Mouse (Mus musculus) lung, embryonic 16.5 days (tissue): ENCODE measurements around the gene Dek. TPM values are rescaled to one million over a fixed set of nuclear protein-coding genes. Genes with fewer than 3 reads are reported as not detected.

Experiments used
- ATAC-seq: fragments of 200-750 bp; cut with Nextera tagmentation; 2 replicates; pipeline ENCODE4 v1.8.0; 2017; ENCODE audit warnings: low read depth, mild to moderate bottlenecking, moderate library complexity
- H3K27ac ChIP-seq: fragments of 300-500 bp; sonication (generic); 2 replicates; pipeline ENCODE4 v1.5.1; 2014; ENCODE audit warnings: mild to moderate bottlenecking, control low read depth, low read length
- H3K27me3 ChIP-seq: fragments of 300-500 bp; sonication (generic); 2 replicates; pipeline ENCODE4 v1.6.1; 2014; ENCODE audit warnings: low read depth, low read length, mixed read lengths; ENCODE audit not compliant: control insufficient read depth, insufficient read depth
- H3K36me3 ChIP-seq: fragments of 300-500 bp; sonication (generic); 2 replicates; pipeline ENCODE4 v1.6.1; 2014; ENCODE audit warnings: low read length; ENCODE audit not compliant: control insufficient read depth, insufficient read depth
- H3K4me1 ChIP-seq: fragments of 300-500 bp; sonication (generic); replicated peaks from 2 replicates; pipeline ENCODE4 v1.6.1; 2014; ENCODE audit warnings: low read length, mixed read lengths; ENCODE audit not compliant: control insufficient read depth, insufficient read depth
- H3K4me2 ChIP-seq: fragments of 300-500 bp; sonication (generic); 2 replicates; pipeline ENCODE4 v1.6.1; 2014; ENCODE audit warnings: low read depth, low read length, control low read depth
- H3K4me3 ChIP-seq: fragments of 300-500 bp; sonication (generic); 2 replicates; pipeline ENCODE4 v1.5.1; 2014; ENCODE audit warnings: mild to moderate bottlenecking, low read length, control low read depth
- H3K9ac ChIP-seq: fragments of 300-500 bp; sonication (generic); 2 replicates; pipeline ENCODE4 v1.6.1; 2014; ENCODE audit warnings: low read length, control low read depth
- H3K9me3 ChIP-seq: fragments of 300-500 bp; sonication (generic); 2 replicates; pipeline ENCODE4 v1.6.1; 2016; ENCODE audit warnings: low read length; ENCODE audit not compliant: control insufficient read depth
- WGBS: fragments of 180-500 bp; shearing (Covaris S2); extraction: QIAGEN DNeasy Blood & Tissue Kit; methylation state at CpG from one replicate; pipeline ENCODE4 v1.1.7; 2014; 5-methylcytosine and 5-hydroxymethylcytosine counted together
- polyA plus RNA-seq: library from polyadenylated mRNA; unstranded; fragments of >200 nt; fragmentation: Nextera tagmentation; extraction: Ambion mirVana; gene quantifications from 2 replicates; pipeline ENCODE4 v1.2.1, GENCODE M21; 2015

The Dek gene
- polyA plus RNA-seq, 1 experiment from 2014 or later: 256 TPM

- 83% methylated on average over 5 of the region's 5 CpGs for WGBS
- peaks cover 5% of the 10 kb centered on the region; the same call in 1 of the 2 replicates for H3K36me3 ChIP-seq
- H3K4me3 ChIP-seq: no peak overlapping the region
- H3K9me3 ChIP-seq: no peaks in the 10 kb centered on the region
- no peak overlapping the region for H3K9ac ChIP-seq
- H3K4me2 ChIP-seq: no peak overlapping the region
- H3K4me1 ChIP-seq: no peaks in the 10 kb centered on the region
- H3K27ac ChIP-seq: no peak overlapping the region
- ATAC-seq: no peak
- no peaks in the 10 kb centered on the region for H3K27me3 ChIP-seq
Measured at GRCm38 (mm10) chr13:47072484-47072883, 33.5 kb downstream of the Dek start.

- ATAC-seq: no peak
- no peak overlapping the region for H3K27ac ChIP-seq
Measured at GRCm38 (mm10) chr13:47071871-47072270, 34.1 kb downstream of the Dek start.

GRCm38 (mm10) chr13:47070329-47071080 is 35.5 kb downstream of the Dek start:
- Histone ChIP-seq H3K4me2 (no peak overlapping the region), H3K9me3 (no peaks in the 10 kb centered on the region), H3K4me1 (no peaks in the 10 kb centered on the region), H3K9ac (no peak overlapping the region), H3K27ac (no peak overlapping the region), H3K27me3 (no peaks in the 10 kb centered on the region), H3K4me3 (no peak overlapping the region), H3K36me3 (peaks cover 5% of the 10 kb centered on the region; the same call in 1 of the 2 replicates)
- ATAC-seq: 0 out of 2 replicates have a peak, but pooled peaks have one; percentile 15
- WGBS: 70% methylated on average over 15 of the region's 15 CpGs

More at GRCm38 (mm10) chr13:47071871-47072270, 34.1 kb downstream of the Dek start:
- Histone ChIP-seq H3K4me2 (no peak overlapping the region), H3K4me1 (no peaks in the 10 kb centered on the region), H3K36me3 (peaks cover 5% of the 10 kb centered on the region; the same call in 1 of the 2 replicates), H3K9me3 (no peaks in the 10 kb centered on the region), H3K9ac (no peak overlapping the region), H3K4me3 (no peak overlapping the region), H3K27me3 (no peaks in the 10 kb centered on the region)
- 90% methylated on average over 13 of the region's 13 CpGs for WGBS

- Histone ChIP-seq H3K9me3 (no peaks in the 10 kb centered on the region), H3K4me2 (no peak overlapping the region), H3K4me3 (no peak overlapping the region), H3K27me3 (no peaks in the 10 kb centered on the region), H3K36me3 (peaks cover 5% of the 10 kb centered on the region), H3K4me1 (peaks cover 4% of the 10 kb centered on the region), H3K9ac (no peak overlapping the region), H3K27ac (no peak overlapping the region)
- ATAC-seq: no peak
- WGBS: 89% methylated on average over 6 of the region's 6 CpGs
Measured at GRCm38 (mm10) chr13:47067001-47067400, 39.0 kb downstream of the Dek start.

GRCm38 (mm10) chr13:47066516-47066915 is 39.5 kb downstream of the Dek start:
- no peaks in the 10 kb centered on the region for H3K27me3 ChIP-seq
- WGBS: 94% methylated on average over 10 of the region's 10 CpGs
- H3K9me3 ChIP-seq: no peaks in the 10 kb centered on the region
- no peak for ATAC-seq
- no peak overlapping the region for H3K4me2 ChIP-seq
- H3K4me3 ChIP-seq: no peak overlapping the region
- H3K4me1 ChIP-seq: peaks cover 4% of the 10 kb centered on the region
- H3K36me3 ChIP-seq: peaks cover 3% of the 10 kb centered on the region
- no peak overlapping the region for H3K9ac ChIP-seq
- no peak overlapping the region for H3K27ac ChIP-seq

- peak; percentile 82 for ATAC-seq
- peak overlapping the region; percentile 29; the same call in 1 of the 2 replicates for H3K27ac ChIP-seq
Measured at GRCm38 (mm10) chr13:47063985-47064760, 41.8 kb downstream of the Dek start.

GRCm38 (mm10) chr13:47062756-47063155 is 43.2 kb downstream of the Dek start:
- 92% methylated on average over 17 of the region's 17 CpGs for WGBS
- no peaks in the 10 kb centered on the region for H3K27me3 ChIP-seq
- ATAC-seq: no peak
- no peak overlapping the region for H3K4me2 ChIP-seq
- H3K4me3 ChIP-seq: no peak overlapping the region
- H3K9me3 ChIP-seq: no peaks in the 10 kb centered on the region
- peaks cover 3% of the 10 kb centered on the region for H3K36me3 ChIP-seq
- no peak overlapping the region for H3K27ac ChIP-seq
- no peak overlapping the region for H3K9ac ChIP-seq
- peaks cover 4% of the 10 kb centered on the region for H3K4me1 ChIP-seq

More at GRCm38 (mm10) chr13:47063985-47064760, 41.8 kb downstream of the Dek start:
- Histone ChIP-seq H3K27me3 (no peaks in the 10 kb centered on the region), H3K36me3 (peaks cover 3% of the 10 kb centered on the region), H3K4me3 (no peak overlapping the region), H3K4me1 (peaks cover 4% of the 10 kb centered on the region), H3K4me2 (no peak overlapping the region), H3K9ac (no peak overlapping the region), H3K9me3 (no peaks in the 10 kb centered on the region)
- 42% methylated on average over 15 of the region's 15 CpGs for WGBS

- no peaks in the 10 kb centered on the region for H3K4me1 ChIP-seq
- no peaks in the 10 kb centered on the region for H3K9me3 ChIP-seq
- no peak overlapping the region for H3K4me2 ChIP-seq
- no peak overlapping the region for H3K27ac ChIP-seq
- WGBS: 95% methylated on average over 5 of the region's 5 CpGs
- H3K4me3 ChIP-seq: no peak overlapping the region
- ATAC-seq: no peak
- H3K9ac ChIP-seq: no peak overlapping the region
- H3K36me3 ChIP-seq: peaks cover 3% of the 10 kb centered on the region
- H3K27me3 ChIP-seq: no peaks in the 10 kb centered on the region
Measured at GRCm38 (mm10) chr13:47056781-47057180, 49.2 kb downstream of the Dek start.

- H3K36me3 ChIP-seq: peaks cover 5% of the 10 kb centered on the region
- no peaks in the 10 kb centered on the region for H3K9me3 ChIP-seq
- H3K27ac ChIP-seq: no peak overlapping the region
- 80% methylated on average over 11 of the region's 11 CpGs for WGBS
- no peaks in the 10 kb centered on the region for H3K4me1 ChIP-seq
- ATAC-seq: no peak
- no peaks in the 10 kb centered on the region for H3K27me3 ChIP-seq
- no peak overlapping the region for H3K9ac ChIP-seq
- no peak overlapping the region for H3K4me3 ChIP-seq
- no peak overlapping the region for H3K4me2 ChIP-seq
Measured at GRCm38 (mm10) chr13:47056126-47056525, 49.9 kb downstream of the Dek start.
